Mouse (Mus musculus) kidney, postnatal 0 days (tissue): ENCODE measurements around the gene Top2b. TPM values are rescaled to one million over a fixed set of nuclear protein-coding genes. Genes with fewer than 3 reads are reported as not detected.
A peak's percentile ranks its signal among the peaks of the same experiment; 100 is the strongest.

Source experiments
- ATAC-seq: fragments of 200-750 bp; cut with Nextera tagmentation; replicated peaks from 2 replicates; pipeline ENCODE4 v1.8.0; 2017; ENCODE audit warnings: low read depth, moderate number of reproducible peaks, moderate TSS enrichment, moderate library complexity; ENCODE audit not compliant: low FRiP score
- DNase-seq: peaks from one replicate; pipeline ENCODE4 v3.0.0-alpha.2; 2016; ENCODE audit warnings: low spot score
- H3K27ac ChIP-seq: fragments of 300-500 bp; sonication (generic); 2 replicates; pipeline ENCODE4 v1.5.1; 2014; ENCODE audit warnings: mild to moderate bottlenecking
- H3K27me3 ChIP-seq: fragments of 300-500 bp; sonication (generic); 2 replicates; pipeline ENCODE4 v1.6.1; 2014; ENCODE audit warnings: low read length, mixed read lengths; ENCODE audit not compliant: insufficient read depth
- H3K36me3 ChIP-seq: fragments of 300-500 bp; sonication (generic); 2 replicates; pipeline ENCODE4 v1.6.1; 2014; ENCODE audit warnings: low read length, mixed read lengths; ENCODE audit not compliant: insufficient read depth
- H3K4me1 ChIP-seq: fragments of 300-500 bp; sonication (generic); replicated peaks from 2 replicates; pipeline ENCODE4 v1.6.1; 2014; ENCODE audit warnings: antibody characterized with exemption, low read length, mixed read lengths; ENCODE audit not compliant: insufficient read depth
- H3K4me2 ChIP-seq: fragments of 300-500 bp; sonication (generic); 2 replicates; pipeline ENCODE4 v1.6.1; 2014; ENCODE audit warnings: mild to moderate bottlenecking, low read length, moderate library complexity, mixed read lengths
- H3K4me3 ChIP-seq: fragments of 300-500 bp; sonication (generic); replicated peaks from 2 replicates; pipeline ENCODE4 v1.5.1; 2014; ENCODE audit warnings: low read depth, low read length
- H3K9ac ChIP-seq: fragments of 300-500 bp; sonication (generic); 2 replicates; pipeline ENCODE4 v1.6.1; 2014; ENCODE audit warnings: low read depth, low read length
- H3K9me3 ChIP-seq: fragments of 300-500 bp; sonication (generic); replicated peaks from 2 replicates; pipeline ENCODE4 v1.6.1; 2016; ENCODE audit warnings: low read length, inconsistent platforms, mixed read lengths
- CTCF ChIP-seq: IDR thresholded peaks from 2 replicates; pipeline ENCODE4 v1.5.1; 2016; ENCODE audit warnings: antibody characterized with exemption, low read depth, mild to moderate bottlenecking, moderate library complexity
- WGBS: fragments of 180-500 bp; shearing (Covaris S2); extraction: QIAGEN DNeasy Blood & Tissue Kit; methylation state at CpG from one replicate; pipeline ENCODE4 v1.1.7; 2014; 5-methylcytosine and 5-hydroxymethylcytosine counted together
- polyA plus RNA-seq: library from polyadenylated mRNA; unstranded; fragments of >200 nt; fragmentation: Nextera tagmentation; extraction: Ambion mirVana; gene quantifications from 2 replicates; pipeline ENCODE4 v1.2.1, GENCODE M21; 2015

The Top2b gene
- polyA plus RNA-seq, 1 experiment from 2014 or later = 42.3 TPM

- Histone ChIP-seq H3K9ac (peak overlapping the region; percentile 77), H3K27ac (peak overlapping the region; percentile 100), H3K4me1 (peaks cover 5% of the 10 kb centered on the region; the same call in 1 of the 2 replicates), H3K36me3 (no peaks in the 10 kb centered on the region), H3K4me3 (peak overlapping the region; percentile 85), H3K9me3 (no peaks in the 10 kb centered on the region), H3K4me2 (peak overlapping the region; percentile 68), H3K27me3 (no peaks in the 10 kb centered on the region)
- 2% methylated on average over 29 of the region's 32 CpGs for WGBS
- no peak for TF ChIP-seq CTCF
- DNase-seq (peak; percentile 78), ATAC-seq (peak; percentile 66)
Measured at GRCm38 (mm10) chr14:16364161-16364831, 683 bp upstream of the Top2b start.

DNA sequence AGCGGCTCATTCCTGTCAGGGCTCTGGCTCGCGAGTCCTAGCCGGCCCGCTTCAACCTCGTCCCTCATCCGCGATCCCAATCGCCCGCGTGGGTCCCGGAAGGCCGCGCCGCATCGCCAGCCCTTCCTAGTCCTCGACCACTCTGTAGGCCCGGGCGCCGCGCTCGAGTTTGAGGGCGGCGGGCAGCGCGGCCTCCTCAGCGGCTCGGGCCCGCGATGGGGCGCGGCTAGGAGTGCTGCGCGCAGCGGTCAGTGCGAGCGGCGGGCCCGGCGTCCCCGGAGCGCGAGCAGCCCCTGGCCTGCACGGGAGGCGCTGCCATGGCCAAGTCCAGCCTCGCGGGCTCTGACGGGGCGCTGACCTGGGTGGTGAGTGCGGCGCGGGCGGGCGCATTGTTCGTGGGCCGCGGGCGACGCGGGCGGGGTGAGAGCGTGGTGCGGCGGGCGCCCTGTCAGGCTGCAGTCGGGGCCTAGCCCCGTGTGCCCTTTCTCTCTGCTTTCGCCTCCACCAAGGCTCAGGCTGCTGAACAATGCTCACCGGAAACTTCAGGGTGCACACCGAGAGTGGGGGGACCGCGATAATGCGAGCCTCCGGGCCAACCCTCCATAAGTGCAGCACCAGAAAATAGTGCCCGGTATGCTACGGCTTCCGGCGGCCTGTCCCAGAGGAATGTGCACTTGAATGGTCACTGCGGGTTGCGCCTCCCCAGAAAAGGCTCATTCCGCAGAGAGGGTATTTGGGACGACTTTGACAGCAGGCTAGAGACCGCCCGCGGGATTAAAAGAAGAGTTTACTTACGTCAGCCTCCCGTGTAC lies 589 bp downstream of the Top2b start:
- Histone ChIP-seq H3K27ac (peak overlapping the region; percentile 100), H3K36me3 (no peaks in the 10 kb centered on the region), H3K4me2 (peak overlapping the region; percentile 92), H3K4me3 (peak overlapping the region; percentile 85), H3K27me3 (no peaks in the 10 kb centered on the region), H3K9me3 (no peaks in the 10 kb centered on the region), H3K4me1 (peaks cover 5% of the 10 kb centered on the region; the same call in 1 of the 2 replicates), H3K9ac (peak overlapping the region; percentile 99)
- peak; percentile 65 for ATAC-seq
- peak; percentile 69 for DNase-seq
- no peak for TF ChIP-seq CTCF
- WGBS = under 1% methylated on average over 87 of the region's 87 CpGs

- H3K27me3 ChIP-seq = no peaks in the 10 kb centered on the region
- H3K4me3 ChIP-seq = peak overlapping the region; percentile 85
- DNase-seq = no peak
- WGBS = 6% methylated on average over 16 of the region's 16 CpGs
- H3K9me3 ChIP-seq = no peaks in the 10 kb centered on the region
- peak overlapping the region; percentile 100 for H3K27ac ChIP-seq
- peaks cover 5% of the 10 kb centered on the region; the same call in 1 of the 2 replicates for H3K4me1 ChIP-seq
- peak overlapping the region; percentile 92 for H3K4me2 ChIP-seq
- no peaks in the 10 kb centered on the region for H3K36me3 ChIP-seq
- peak overlapping the region; percentile 99 for H3K9ac ChIP-seq
- ATAC-seq = no peak
- no peak for TF ChIP-seq CTCF
Measured at GRCm38 (mm10) chr14:16366174-16366889, 1.4 kb downstream of the Top2b start.

- Histone ChIP-seq H3K36me3 (no peaks in the 10 kb centered on the region), H3K4me3 (peak overlapping the region; percentile 85), H3K27ac (no peak overlapping the region), H3K9ac (peak overlapping the region; percentile 99; the same call in 1 of the 2 replicates), H3K9me3 (no peaks in the 10 kb centered on the region), H3K27me3 (no peaks in the 10 kb centered on the region), H3K4me2 (peak overlapping the region; percentile 92), H3K4me1 (peaks cover 5% of the 10 kb centered on the region; the same call in 1 of the 2 replicates)
- ATAC-seq (no peak), DNase-seq (no peak)
- no peak for TF ChIP-seq CTCF
- WGBS = 25% methylated on average over 2 of the region's 2 CpGs
Measured at GRCm38 (mm10) chr14:16366986-16367385, 2.0 kb downstream of the Top2b start.

DNA sequence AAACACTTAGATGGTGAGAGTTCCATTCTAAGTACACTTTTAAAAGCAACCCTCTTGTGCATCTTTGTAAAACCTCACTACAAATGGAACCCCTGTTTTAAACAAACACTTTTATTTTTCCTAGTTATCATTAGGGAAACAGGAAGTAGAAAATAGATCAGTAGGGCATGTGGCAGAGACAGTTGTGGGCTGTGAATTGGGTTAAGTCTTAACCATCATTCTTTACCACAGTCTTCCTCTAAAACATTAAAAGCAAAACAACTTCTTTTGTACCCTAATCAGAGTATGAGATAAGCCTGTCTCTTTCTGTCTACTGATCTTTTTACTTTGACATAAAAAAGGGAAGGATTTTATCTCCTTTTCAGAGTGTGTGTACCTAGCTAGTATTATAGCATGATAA lies 7.8 kb downstream of the Top2b start:
- Histone ChIP-seq H3K4me1 (no peaks in the 10 kb centered on the region; the same call in 1 of the 2 replicates), H3K27ac (no peak overlapping the region), H3K27me3 (no peaks in the 10 kb centered on the region), H3K9me3 (no peaks in the 10 kb centered on the region), H3K36me3 (no peaks in the 10 kb centered on the region), H3K4me2 (no peak overlapping the region), H3K9ac (no peak overlapping the region), H3K4me3 (no peak overlapping the region)
- no peak for DNase-seq
- ATAC-seq = no peak
- no peak for TF ChIP-seq CTCF

- ATAC-seq (no peak), DNase-seq (no peak)
- TF ChIP-seq CTCF = no peak
- H3K36me3 ChIP-seq = no peaks in the 10 kb centered on the region
- no peak overlapping the region for H3K9ac ChIP-seq
- no peak overlapping the region for H3K27ac ChIP-seq
- no peaks in the 10 kb centered on the region for H3K27me3 ChIP-seq
- no peaks in the 10 kb centered on the region for H3K4me1 ChIP-seq
- no peaks in the 10 kb centered on the region for H3K9me3 ChIP-seq
- no peak overlapping the region for H3K4me2 ChIP-seq
- no peak overlapping the region for H3K4me3 ChIP-seq
Measured at GRCm38 (mm10) chr14:16373190-16373589, 8.2 kb downstream of the Top2b start.
